Mouse (Mus musculus) limb, embryonic 10.5 days (tissue): ENCODE measurements around the gene Eif2s3x. TPM values are rescaled to one million over a fixed set of nuclear protein-coding genes. Genes with fewer than 3 reads are reported as not detected.

Experiments used
- DNase-seq: peaks from one replicate; pipeline ENCODE4 v3.0.0-alpha.2; 2017; ENCODE audit warnings: low spot score
- H3K27ac ChIP-seq: fragments of 300-500 bp; sonication (generic); 2 replicates; pipeline ENCODE4 v1.5.1; 2016; ENCODE audit warnings: mild to moderate bottlenecking
- H3K27me3 ChIP-seq: fragments of 300-500 bp; sonication (generic); 2 replicates; pipeline ENCODE4 v1.6.1; 2016; ENCODE audit warnings: low read depth, mild to moderate bottlenecking; ENCODE audit not compliant: poor library complexity, severe bottlenecking
- H3K36me3 ChIP-seq: fragments of 300-500 bp; sonication (generic); 2 replicates; pipeline ENCODE4 v1.6.1; 2016; ENCODE audit warnings: mild to moderate bottlenecking, moderate library complexity
- H3K4me1 ChIP-seq: fragments of 300-500 bp; sonication (generic); 2 replicates; pipeline ENCODE4 v1.6.1; 2016
- H3K4me3 ChIP-seq: fragments of 300-500 bp; sonication (generic); 2 replicates; pipeline ENCODE4 v1.5.1; 2016; ENCODE audit warnings: mild to moderate bottlenecking, moderate library complexity
- H3K9me3 ChIP-seq: fragments of 300-500 bp; sonication (generic); replicated peaks from 2 replicates; pipeline ENCODE4 v1.6.1; 2016; ENCODE audit warnings: mild to moderate bottlenecking
- WGBS: fragments of 180-500 bp; shearing (Covaris S2); methylation state at CpG from one replicate; pipeline ENCODE4 v1.1.7; 2016; 5-methylcytosine and 5-hydroxymethylcytosine counted together
- polyA plus RNA-seq: library from polyadenylated mRNA; unstranded; fragments of >200 nt; fragmentation: Nextera tagmentation; extraction: Ambion mirVana; gene quantifications from 2 replicates; pipeline ENCODE4 v1.2.1, GENCODE M21; 2016

Gene Eif2s3x
- polyA plus RNA-seq, 1 experiment from 2014 or later = 104 TPM

GRCm38 (mm10) chrX:94177715-94178340, 34.8 kb downstream of the Eif2s3x start:
- Histone ChIP-seq H3K9me3 (no peaks in the 10 kb centered on the region), H3K36me3 (no peaks in the 10 kb centered on the region), H3K4me1 (no peaks in the 10 kb centered on the region), H3K4me3 (peak overlapping the region; percentile 63), H3K27ac (peak overlapping the region; percentile 92), H3K27me3 (peaks cover 73% of the 10 kb centered on the region)
- WGBS = under 1% methylated on average over 55 of the region's 55 CpGs
- DNase-seq = peak; percentile 89

GRCm38 (mm10) chrX:94169348-94169747, 43.3 kb downstream of the Eif2s3x start:
- WGBS = 82% methylated on average over 6 of the region's 6 CpGs

DNA sequence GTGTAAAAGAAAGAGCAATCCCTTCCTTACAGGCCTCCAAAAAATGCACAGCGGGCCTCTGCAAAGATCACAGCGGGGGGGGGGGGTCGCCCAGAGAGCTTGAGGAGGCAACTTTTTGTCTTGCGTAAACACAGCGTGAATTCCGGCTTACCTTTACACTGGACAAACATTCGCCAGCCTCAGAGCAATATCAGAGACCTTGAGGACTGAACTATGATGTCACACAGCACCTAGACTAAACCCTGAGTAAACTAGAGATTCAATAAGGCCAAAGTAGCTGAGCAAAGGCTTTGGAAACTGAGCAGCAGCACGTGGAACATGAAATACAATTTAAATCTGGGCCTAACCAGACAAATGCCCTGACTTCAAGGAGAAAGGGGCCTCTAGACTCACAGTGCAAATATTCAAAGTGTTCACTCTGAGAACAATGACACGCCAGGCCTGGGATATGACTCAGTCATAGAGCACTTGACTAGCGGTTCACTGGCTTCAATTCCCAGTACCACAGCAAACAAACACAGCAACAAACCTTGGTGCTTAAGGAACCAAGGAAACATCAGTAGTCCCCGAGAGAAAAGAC, 60.3 kb downstream of the Eif2s3x start:
- WGBS = 49% methylated on average over 11 of the region's 11 CpGs
- no peak overlapping the region for H3K27ac ChIP-seq
- DNase-seq = no peak
- no peaks in the 10 kb centered on the region for H3K9me3 ChIP-seq
- H3K4me1 ChIP-seq = no peaks in the 10 kb centered on the region
- H3K36me3 ChIP-seq = no peaks in the 10 kb centered on the region
- no peak overlapping the region for H3K4me3 ChIP-seq
- peaks cover 95% of the 10 kb centered on the region for H3K27me3 ChIP-seq

More at GRCm38 (mm10) chrX:94169348-94169747, 43.3 kb downstream of the Eif2s3x start:
- Histone ChIP-seq H3K27ac (no peak overlapping the region), H3K4me3 (no peak overlapping the region), H3K27me3 (peaks cover 87% of the 10 kb centered on the region), H3K4me1 (no peaks in the 10 kb centered on the region), H3K36me3 (no peaks in the 10 kb centered on the region), H3K9me3 (no peaks in the 10 kb centered on the region)
- DNase-seq = no peak

GRCm38 (mm10) chrX:94150471-94150870, 62.2 kb downstream of the Eif2s3x start:
- Histone ChIP-seq H3K27me3 (peaks cover 97% of the 10 kb centered on the region), H3K4me3 (no peak overlapping the region)
- DNase-seq = no peak

DNA sequence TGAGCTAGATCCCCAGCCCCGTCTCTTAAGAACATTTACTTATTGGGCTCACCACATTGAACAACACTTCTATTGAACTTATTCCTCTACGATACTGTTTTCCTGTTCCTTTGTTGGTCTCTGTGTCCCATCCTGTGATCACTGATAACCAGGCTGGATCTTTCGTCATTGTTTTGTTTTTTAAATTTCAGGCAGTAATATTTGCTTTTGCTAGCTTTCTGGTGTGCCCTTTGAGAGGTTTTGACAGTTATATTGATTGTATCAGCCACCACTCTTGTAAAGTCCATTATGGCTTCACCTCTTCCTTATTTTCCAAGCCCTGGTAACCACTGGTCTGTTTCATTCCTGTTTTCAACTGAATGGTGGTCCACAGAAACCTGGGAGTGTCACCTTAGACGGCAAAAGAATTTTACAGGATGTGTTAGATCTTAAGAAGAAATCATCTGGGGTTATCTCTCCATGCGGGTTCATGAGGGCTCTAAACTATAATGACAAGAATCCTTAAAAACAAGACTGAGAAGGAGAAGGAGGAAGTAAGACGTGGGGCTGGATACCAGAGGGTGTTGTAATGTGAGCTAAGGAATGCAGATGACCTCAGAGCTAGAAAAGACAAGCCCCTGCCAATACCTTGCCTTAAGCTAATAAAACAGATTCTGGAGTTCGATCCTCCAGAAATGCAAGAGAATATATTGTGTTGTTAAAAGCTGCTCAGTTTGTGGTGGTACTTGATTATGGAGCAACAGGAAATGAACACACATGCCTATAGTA, 70.5 kb downstream of the Eif2s3x start:
- no peak overlapping the region for H3K4me3 ChIP-seq
- H3K36me3 ChIP-seq = no peaks in the 10 kb centered on the region
- no peak overlapping the region for H3K27ac ChIP-seq
- H3K27me3 ChIP-seq = peaks cover 97% of the 10 kb centered on the region
- no peaks in the 10 kb centered on the region for H3K9me3 ChIP-seq
- 73% methylated on average over 7 of the region's 7 CpGs for WGBS
- H3K4me1 ChIP-seq = no peaks in the 10 kb centered on the region
- no peak for DNase-seq

More at GRCm38 (mm10) chrX:94150471-94150870, 62.2 kb downstream of the Eif2s3x start:
- Histone ChIP-seq H3K9me3 (no peaks in the 10 kb centered on the region), H3K36me3 (no peaks in the 10 kb centered on the region), H3K4me1 (no peaks in the 10 kb centered on the region), H3K27ac (no peak overlapping the region)
- 81% methylated on average over 19 of the region's 19 CpGs for WGBS

DNA sequence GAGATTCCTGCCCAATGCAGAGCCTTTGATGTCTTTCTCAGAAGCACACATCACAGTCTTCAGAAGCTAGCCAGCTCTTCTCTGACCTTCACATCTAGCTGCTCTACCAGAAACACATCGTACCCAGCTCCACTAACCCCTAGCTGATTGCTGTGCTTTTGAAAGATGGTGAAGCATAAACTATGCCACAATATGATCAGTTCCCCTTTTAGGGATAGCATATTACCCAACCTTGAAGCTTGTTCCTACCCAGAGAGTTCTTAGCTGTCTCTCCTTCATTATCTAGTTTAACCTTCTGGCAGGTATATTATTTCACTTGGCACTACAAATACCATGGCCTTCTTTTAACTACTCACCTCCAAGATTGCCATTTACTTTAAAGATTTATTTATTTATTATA, 72.6 kb downstream of the Eif2s3x start:
- Histone ChIP-seq H3K27me3 (peaks cover 94% of the 10 kb centered on the region), H3K27ac (no peak overlapping the region), H3K36me3 (no peaks in the 10 kb centered on the region), H3K4me1 (no peaks in the 10 kb centered on the region), H3K4me3 (no peak overlapping the region), H3K9me3 (no peaks in the 10 kb centered on the region)
- 90% methylated on average over 1 of the region's 1 CpGs for WGBS
- no peak for DNase-seq

Other genes starting within 250 kb of the Eif2s3x start
- not detected in 2 replicates for gene AU015836, start 244.2 kb downstream of the Eif2s3x start, polyA plus RNA-seq
- gene Zfx, start 89.2 kb downstream of the Eif2s3x start, polyA plus RNA-seq = 23.9 and 27.1 TPM in 2 replicates
- gene Klhl15, start 21.7 kb upstream of the Eif2s3x start, polyA plus RNA-seq = 4.2 and 6.8 TPM in 2 replicates
- gene Fam90a1b, start 153.9 kb upstream of the Eif2s3x start, polyA plus RNA-seq = 0.09 and 0.10 TPM in 2 replicates
- 109 and 112 TPM in 2 replicates for gene Apoo, start 154.3 kb upstream of the Eif2s3x start, polyA plus RNA-seq